Mouse (Mus musculus) intestine, embryonic 15.5 days (tissue): ENCODE data around the gene Med28. TPM values are rescaled to one million over a fixed set of nuclear protein-coding genes. Genes with fewer than 3 reads are reported as not detected.

Source experiments
- ATAC-seq: fragments of 200-750 bp; cut with Nextera tagmentation; 2 replicates; pipeline ENCODE4 v1.8.0; 2017; ENCODE audit warnings: moderate TSS enrichment, moderate library complexity
- H3K27ac ChIP-seq: fragments of 300-500 bp; sonication (generic); 2 replicates; pipeline ENCODE4 v1.5.1; 2015; ENCODE audit warnings: mild to moderate bottlenecking, inconsistent platforms
- H3K27me3 ChIP-seq: fragments of 300-500 bp; sonication (generic); replicated peaks from 2 replicates; pipeline ENCODE4 v1.6.1; 2015; ENCODE audit warnings: inconsistent platforms
- H3K36me3 ChIP-seq: fragments of 300-500 bp; sonication (generic); 2 replicates; pipeline ENCODE4 v1.6.1; 2015; ENCODE audit warnings: inconsistent platforms
- H3K4me1 ChIP-seq: fragments of 300-500 bp; sonication (generic); replicated peaks from 2 replicates; pipeline ENCODE4 v1.6.1; 2015; ENCODE audit warnings: inconsistent platforms
- H3K4me2 ChIP-seq: fragments of 300-500 bp; sonication (generic); replicated peaks from 2 replicates; pipeline ENCODE4 v1.6.1; 2015; ENCODE audit warnings: mild to moderate bottlenecking, inconsistent platforms
- H3K4me3 ChIP-seq: fragments of 300-500 bp; sonication (generic); replicated peaks from 2 replicates; pipeline ENCODE4 v1.5.1; 2015; ENCODE audit warnings: inconsistent platforms
- H3K9ac ChIP-seq: fragments of 300-500 bp; sonication (generic); 2 replicates; pipeline ENCODE4 v1.6.1; 2015; ENCODE audit warnings: inconsistent platforms
- H3K9me3 ChIP-seq: fragments of 300-500 bp; sonication (generic); 2 replicates; pipeline ENCODE4 v1.6.1; 2016; ENCODE audit warnings: inconsistent platforms
- WGBS: fragments of 180-500 bp; shearing (Covaris S2); methylation state at CpG from one replicate; pipeline ENCODE4 v1.1.7; 2015; 5-methylcytosine and 5-hydroxymethylcytosine counted together
- polyA plus RNA-seq: library from polyadenylated mRNA; unstranded; fragments of >200 nt; fragmentation: Nextera tagmentation; extraction: Ambion mirVana; gene quantifications from 2 replicates; pipeline ENCODE4 v1.2.1, GENCODE M21; 2015

The Med28 gene
- 228 and 249 TPM in 2 replicates for polyA plus RNA-seq

GRCm38 (mm10) chr5:45519960-45520808 lies at the start of gene Med28:
Gene Med28, plus strand, starts transcription at chr5:45520229.
- peaks cover 12% of the 10 kb centered on the region; the same call in 1 of the 2 replicates for H3K36me3 ChIP-seq
- peak; percentile 98 for ATAC-seq
- H3K4me2 ChIP-seq, result peak within 1 kb of the TSS; percentile 77
- peaks cover 7% of the 10 kb centered on the region; the same call in 1 of the 2 replicates for H3K4me1 ChIP-seq
- no peaks in the 10 kb centered on the region for H3K27me3 ChIP-seq
- peak within 1 kb of the TSS; percentile 52; the same call in 1 of the 2 replicates for H3K27ac ChIP-seq
- peak within 1 kb of the TSS; percentile 93 for H3K4me3 ChIP-seq
- peak within 1 kb of the TSS; percentile 93 for H3K9ac ChIP-seq
- H3K9me3 ChIP-seq, result no peaks in the 10 kb centered on the region
- 2% methylated on average over 56 of the region's 56 CpGs for WGBS

- no peak for ATAC-seq
- Histone ChIP-seq H3K27ac (no peak overlapping the region), H3K4me2 (no peak overlapping the region)
Measured at GRCm38 (mm10) chr5:45472880-45473450, 47.1 kb upstream of the Med28 start.

GRCm38 (mm10) chr5:45473521-45473920 lies 46.5 kb upstream of the Med28 start:
- Histone ChIP-seq H3K4me3 (no peak overlapping the region), H3K4me2 (no peak overlapping the region), H3K9ac (no peak overlapping the region), H3K27ac (no peak overlapping the region), H3K9me3 (no peaks in the 10 kb centered on the region), H3K27me3 (no peaks in the 10 kb centered on the region), H3K36me3 (no peaks in the 10 kb centered on the region), H3K4me1 (no peaks in the 10 kb centered on the region)
- no peak for ATAC-seq
- 90% methylated on average over 1 of the region's 1 CpGs for WGBS

More at GRCm38 (mm10) chr5:45472880-45473450, 47.1 kb upstream of the Med28 start:
- no peaks in the 10 kb centered on the region for H3K4me1 ChIP-seq
- no peaks in the 10 kb centered on the region for H3K9me3 ChIP-seq
- WGBS, result 38% methylated on average over 7 of the region's 7 CpGs
- no peaks in the 10 kb centered on the region for H3K27me3 ChIP-seq
- H3K36me3 ChIP-seq, result no peaks in the 10 kb centered on the region
- H3K9ac ChIP-seq, result no peak overlapping the region
- H3K4me3 ChIP-seq, result no peak overlapping the region

GRCm38 (mm10) chr5:45474215-45474614 lies 45.8 kb upstream of the Med28 start:
- peak; percentile 49 for ATAC-seq
- Histone ChIP-seq H3K27ac (no peak overlapping the region), H3K4me1 (no peaks in the 10 kb centered on the region), H3K9me3 (no peaks in the 10 kb centered on the region), H3K4me3 (no peak overlapping the region), H3K36me3 (no peaks in the 10 kb centered on the region), H3K4me2 (no peak overlapping the region), H3K27me3 (no peaks in the 10 kb centered on the region), H3K9ac (no peak overlapping the region)
- WGBS, result 26% methylated on average over 6 of the region's 6 CpGs

- no peak overlapping the region for H3K4me2 ChIP-seq
- WGBS, result 70% methylated on average over 3 of the region's 4 CpGs
- H3K27ac ChIP-seq, result no peak overlapping the region
- H3K4me3 ChIP-seq, result no peak overlapping the region
- H3K9me3 ChIP-seq, result no peaks in the 10 kb centered on the region
- H3K36me3 ChIP-seq, result no peaks in the 10 kb centered on the region
- no peak overlapping the region for H3K9ac ChIP-seq
- H3K4me1 ChIP-seq, result no peaks in the 10 kb centered on the region
- no peaks in the 10 kb centered on the region for H3K27me3 ChIP-seq
- ATAC-seq, result no peak
Measured at GRCm38 (mm10) chr5:45474758-45475157, 45.3 kb upstream of the Med28 start.

- no peak overlapping the region for H3K4me3 ChIP-seq
- ATAC-seq, result no peak
- no peaks in the 10 kb centered on the region for H3K27me3 ChIP-seq
- no peaks in the 10 kb centered on the region for H3K36me3 ChIP-seq
- no peak overlapping the region for H3K9ac ChIP-seq
- no peak overlapping the region for H3K4me2 ChIP-seq
- no peaks in the 10 kb centered on the region for H3K4me1 ChIP-seq
- H3K9me3 ChIP-seq, result no peaks in the 10 kb centered on the region
- 72% methylated on average over 5 of the region's 5 CpGs for WGBS
- H3K27ac ChIP-seq, result no peak overlapping the region
Measured at GRCm38 (mm10) chr5:45475771-45476170, 44.3 kb upstream of the Med28 start.

GRCm38 (mm10) chr5:45476288-45476687 lies 43.7 kb upstream of the Med28 start:
- no peaks in the 10 kb centered on the region for H3K4me1 ChIP-seq
- ATAC-seq, result no peak
- 46% methylated on average over 6 of the region's 6 CpGs for WGBS
- H3K9me3 ChIP-seq, result no peaks in the 10 kb centered on the region
- no peaks in the 10 kb centered on the region for H3K36me3 ChIP-seq
- no peak overlapping the region for H3K4me3 ChIP-seq
- no peak overlapping the region for H3K9ac ChIP-seq
- no peak overlapping the region for H3K4me2 ChIP-seq
- no peak overlapping the region for H3K27ac ChIP-seq
- no peaks in the 10 kb centered on the region for H3K27me3 ChIP-seq

- Histone ChIP-seq H3K4me2 (no peak overlapping the region), H3K9me3 (no peaks in the 10 kb centered on the region), H3K9ac (no peak overlapping the region), H3K27me3 (no peaks in the 10 kb centered on the region), H3K36me3 (no peaks in the 10 kb centered on the region), H3K4me3 (no peak overlapping the region), H3K4me1 (no peaks in the 10 kb centered on the region), H3K27ac (no peak overlapping the region)
- no peak for ATAC-seq
- 76% methylated on average over 7 of the region's 7 CpGs for WGBS
Measured at GRCm38 (mm10) chr5:45477601-45478000, 42.4 kb upstream of the Med28 start.

- no peak overlapping the region for H3K4me2 ChIP-seq
- H3K9me3 ChIP-seq, result no peaks in the 10 kb centered on the region
- no peaks in the 10 kb centered on the region for H3K4me1 ChIP-seq
- H3K9ac ChIP-seq, result no peak overlapping the region
- no peak overlapping the region for H3K27ac ChIP-seq
- no peak overlapping the region for H3K4me3 ChIP-seq
- 86% methylated on average over 1 of the region's 1 CpGs for WGBS
- no peaks in the 10 kb centered on the region for H3K36me3 ChIP-seq
- ATAC-seq, result no peak
- H3K27me3 ChIP-seq, result no peaks in the 10 kb centered on the region
Measured at GRCm38 (mm10) chr5:45480066-45480465, 40.0 kb upstream of the Med28 start.

GRCm38 (mm10) chr5:45481125-45481524 lies 38.9 kb upstream of the Med28 start:
- Histone ChIP-seq H3K27ac (no peak overlapping the region), H3K4me3 (no peak overlapping the region), H3K9me3 (no peaks in the 10 kb centered on the region), H3K4me1 (no peaks in the 10 kb centered on the region), H3K4me2 (no peak overlapping the region), H3K9ac (no peak overlapping the region), H3K36me3 (no peaks in the 10 kb centered on the region), H3K27me3 (no peaks in the 10 kb centered on the region)
- 86% methylated on average over 2 of the region's 2 CpGs for whole genome bisulfite sequencing
- ATAC-seq, result no peak

GRCm38 (mm10) chr5:45482607-45483006 lies 37.4 kb upstream of the Med28 start:
- ATAC-seq, result no peak
- H3K27me3 ChIP-seq, result no peaks in the 10 kb centered on the region
- H3K27ac ChIP-seq, result no peak overlapping the region
- no peaks in the 10 kb centered on the region for H3K36me3 ChIP-seq
- H3K9ac ChIP-seq, result no peak overlapping the region
- H3K4me1 ChIP-seq, result no peaks in the 10 kb centered on the region
- 58% methylated on average over 3 of the region's 3 CpGs for WGBS
- no peak overlapping the region for H3K4me3 ChIP-seq
- H3K9me3 ChIP-seq, result no peaks in the 10 kb centered on the region
- no peak overlapping the region for H3K4me2 ChIP-seq

GRCm38 (mm10) chr5:45483654-45484053 lies 36.4 kb upstream of the Med28 start:
- Histone ChIP-seq H3K4me3 (no peak overlapping the region), H3K9ac (no peak overlapping the region), H3K36me3 (no peaks in the 10 kb centered on the region), H3K4me2 (no peak overlapping the region), H3K4me1 (no peaks in the 10 kb centered on the region), H3K9me3 (no peaks in the 10 kb centered on the region), H3K27me3 (no peaks in the 10 kb centered on the region), H3K27ac (no peak overlapping the region)
- WGBS, result 87% methylated on average over 1 of the region's 1 CpGs
- no peak for ATAC-seq
